Mouse (Mus musculus): ENCODE measurements around the gene Fbxw21. TPM values are rescaled to one million over a fixed set of nuclear protein-coding genes. Genes with fewer than 3 reads are reported as not detected.

Gene Fbxw21
- total and polyA plus RNA-seq, 2 experiments = not detected

GRCm38 (mm10) chr9:109104083-109104482, 57.8 kb downstream of the Fbxw21 start:
- Histone ChIP-seq H3K27ac (replicated peaks; ENCODE audit: insufficient read depth, low read depth, low read length) (no peak overlapping the region), H3K79me2 (ENCODE audit: control insufficient read depth, insufficient read depth, low read length) (peaks cover 10% of the 10 kb centered on the region), H3K9ac (ENCODE audit: low read depth, low read length) (no peak overlapping the region), H3K4me3 (ENCODE audit: insufficient read depth, low read depth, low read length) (no peak overlapping the region), H3K27me3 (ENCODE audit: control insufficient read depth, insufficient read depth, low read length) (no peaks in the 10 kb centered on the region), H3K36me3 (ENCODE audit: control insufficient read depth, insufficient read depth, low read length) (0 out of 2 replicates have a peak, but pooled peaks cover 3% of the 10 kb centered on the region), H3K4me1 (ENCODE audit: control insufficient read depth, insufficient read depth, low read length) (peaks cover under 1% of the 10 kb centered on the region; the same call in 1 of the 2 replicates)
- no peak for DNase-seq (ENCODE audit: extremely low read depth, low read depth, low spot score)
- 94% methylated on average over 9 of the region's 9 CpGs for WGBS
- TF ChIP-seq CTCF (IDR thresholded peaks at IDR 0.05; ENCODE audit: low read depth, low read length) = no peak
- no peak for TF ChIP-seq POLR2A (IDR thresholded peaks at IDR 0.05; ENCODE audit: extremely low read depth, insufficient read depth, low read length)

DNA sequence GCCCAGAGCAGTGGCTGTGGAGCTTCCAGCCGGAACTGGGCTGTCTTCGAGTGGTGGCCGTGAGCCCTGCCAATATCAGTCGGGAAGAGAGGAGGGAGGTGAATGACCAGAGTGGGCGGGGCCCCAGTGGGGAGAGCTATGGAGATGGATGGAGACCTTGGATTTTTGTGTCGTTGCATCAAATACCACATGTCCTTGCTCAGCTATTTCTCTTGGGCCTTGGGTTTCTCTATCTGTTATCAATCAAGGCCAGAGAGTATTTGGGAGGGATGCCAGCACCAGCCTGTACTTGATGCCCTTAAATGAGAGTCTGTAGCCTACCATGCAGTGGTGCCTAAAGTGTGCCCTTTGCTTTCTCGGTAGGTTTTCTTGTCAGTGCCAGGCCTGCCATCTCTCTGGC, 58.6 kb downstream of the Fbxw21 start:
- Histone ChIP-seq H3K4me1 (ENCODE audit: control insufficient read depth, insufficient read depth, low read length) (peaks cover 4% of the 10 kb centered on the region; the same call in 1 of the 2 replicates), H3K4me3 (ENCODE audit: insufficient read depth, low read depth, low read length) (no peak overlapping the region), H3K9ac (ENCODE audit: low read depth, low read length) (no peak overlapping the region), H3K27me3 (ENCODE audit: control insufficient read depth, insufficient read depth, low read length) (no peaks in the 10 kb centered on the region), H3K79me2 (ENCODE audit: control insufficient read depth, insufficient read depth, low read length) (peaks cover 12% of the 10 kb centered on the region), H3K27ac (replicated peaks; ENCODE audit: insufficient read depth, low read depth, low read length) (no peak overlapping the region), H3K36me3 (ENCODE audit: control insufficient read depth, insufficient read depth, low read length) (no peaks in the 10 kb centered on the region)
- TF ChIP-seq POLR2A (IDR thresholded peaks at IDR 0.05; ENCODE audit: extremely low read depth, insufficient read depth, low read length) (no peak), CTCF (IDR thresholded peaks at IDR 0.05; ENCODE audit: low read depth, low read length) (no peak)
- 28% methylated on average over 7 of the region's 7 CpGs for WGBS
- DNase-seq (ENCODE audit: extremely low read depth, low read depth, low spot score) = no peak

DNA sequence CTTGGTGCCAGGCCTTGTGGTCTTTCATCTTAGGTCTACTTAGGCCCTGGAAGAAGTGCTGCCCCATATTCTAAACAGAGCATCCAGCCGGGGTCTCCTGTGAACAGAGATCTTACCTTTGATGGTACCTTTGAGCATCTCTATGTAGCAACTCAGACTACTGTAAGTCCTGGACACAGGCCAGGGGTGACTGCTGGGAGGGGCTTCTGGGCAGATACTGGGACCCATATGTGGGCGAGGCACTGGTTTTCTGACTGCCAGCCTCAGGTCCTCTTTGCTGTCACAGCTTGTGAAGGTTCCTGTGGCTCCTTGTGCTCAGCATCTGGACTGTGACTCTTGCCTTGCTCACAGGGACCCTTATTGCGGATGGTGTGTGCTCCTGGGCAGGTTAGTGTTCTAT, 59.3 kb downstream of the Fbxw21 start:
- no peak overlapping the region for H3K4me3 ChIP-seq (ENCODE audit: insufficient read depth, low read depth, low read length)
- H3K9ac ChIP-seq (ENCODE audit: low read depth, low read length) = no peak overlapping the region
- peaks cover 6% of the 10 kb centered on the region; the same call in 1 of the 2 replicates for H3K4me1 ChIP-seq (ENCODE audit: control insufficient read depth, insufficient read depth, low read length)
- no peaks in the 10 kb centered on the region for H3K36me3 ChIP-seq (ENCODE audit: control insufficient read depth, insufficient read depth, low read length)
- no peak for TF ChIP-seq CTCF (IDR thresholded peaks at IDR 0.05; ENCODE audit: low read depth, low read length)
- TF ChIP-seq POLR2A (IDR thresholded peaks at IDR 0.05; ENCODE audit: extremely low read depth, insufficient read depth, low read length) = no peak
- no peak for DNase-seq (ENCODE audit: extremely low read depth, low read depth, low spot score)
- peaks cover 12% of the 10 kb centered on the region for H3K79me2 ChIP-seq (ENCODE audit: control insufficient read depth, insufficient read depth, low read length)
- no peaks in the 10 kb centered on the region for H3K27me3 ChIP-seq (ENCODE audit: control insufficient read depth, insufficient read depth, low read length)
- H3K27ac ChIP-seq (replicated peaks; ENCODE audit: insufficient read depth, low read depth, low read length) = no peak overlapping the region
- WGBS = 85% methylated on average over 3 of the region's 3 CpGs

- H3K36me3 ChIP-seq (ENCODE audit: control insufficient read depth, insufficient read depth, low read length) = no peaks in the 10 kb centered on the region
- H3K79me2 ChIP-seq (ENCODE audit: control insufficient read depth, insufficient read depth, low read length) = peaks cover 12% of the 10 kb centered on the region
- 93% methylated on average over 5 of the region's 5 CpGs for WGBS
- peaks cover 9% of the 10 kb centered on the region for H3K4me1 ChIP-seq (ENCODE audit: control insufficient read depth, insufficient read depth, low read length)
- DNase-seq (ENCODE audit: extremely low read depth, low read depth, low spot score) = no peak
- H3K9ac ChIP-seq (ENCODE audit: low read depth, low read length) = no peak overlapping the region
- H3K4me3 ChIP-seq (ENCODE audit: insufficient read depth, low read depth, low read length) = no peak overlapping the region
- H3K27me3 ChIP-seq (ENCODE audit: control insufficient read depth, insufficient read depth, low read length) = no peaks in the 10 kb centered on the region
- no peak overlapping the region for H3K27ac ChIP-seq (replicated peaks; ENCODE audit: insufficient read depth, low read depth, low read length)
- no peak for TF ChIP-seq CTCF (IDR thresholded peaks at IDR 0.05; ENCODE audit: low read depth, low read length)
- no peak for TF ChIP-seq POLR2A (IDR thresholded peaks at IDR 0.05; ENCODE audit: extremely low read depth, insufficient read depth, low read length)
Observed at GRCm38 (mm10) chr9:109101933-109102445, 59.9 kb downstream of the Fbxw21 start.

DNA sequence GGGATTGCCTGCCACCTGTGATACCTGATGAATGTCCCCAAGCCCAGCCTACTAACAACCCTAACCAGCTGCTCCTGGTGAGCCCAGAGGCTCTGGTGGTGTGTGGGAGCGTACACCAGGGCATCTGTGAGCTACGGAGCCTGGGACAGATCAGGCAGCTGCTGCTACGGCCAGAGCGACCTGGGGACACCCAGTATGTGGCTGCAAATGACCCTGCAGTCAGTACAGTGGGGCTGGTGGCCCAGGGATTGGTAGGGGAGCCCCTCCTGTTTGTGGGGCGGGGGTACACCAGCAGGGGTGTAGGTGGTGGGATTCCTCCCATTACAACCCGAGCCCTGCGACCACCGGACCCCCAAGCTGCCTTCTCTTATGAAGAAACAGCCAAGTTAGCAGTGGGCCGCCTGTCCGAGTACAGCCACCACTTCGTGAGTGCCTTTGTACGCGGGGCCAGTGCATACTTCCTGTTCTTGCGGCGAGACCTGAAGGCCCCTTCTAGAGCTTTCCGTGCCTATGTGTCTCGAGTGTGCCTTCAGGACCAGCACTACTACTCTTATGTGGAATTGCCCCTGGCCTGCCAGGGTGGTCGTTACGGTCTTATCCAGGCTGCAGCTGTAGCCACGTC, 61.4 kb downstream of the Fbxw21 start:
- Histone ChIP-seq H3K4me1 (ENCODE audit: control insufficient read depth, insufficient read depth, low read length) (peaks cover 12% of the 10 kb centered on the region), H3K36me3 (ENCODE audit: control insufficient read depth, insufficient read depth, low read length) (no peaks in the 10 kb centered on the region), H3K9ac (ENCODE audit: low read depth, low read length) (no peak overlapping the region), H3K27ac (replicated peaks; ENCODE audit: insufficient read depth, low read depth, low read length) (no peak overlapping the region; the same call in 1 of the 2 replicates), H3K4me3 (ENCODE audit: insufficient read depth, low read depth, low read length) (no peak overlapping the region), H3K79me2 (ENCODE audit: control insufficient read depth, insufficient read depth, low read length) (peaks cover 12% of the 10 kb centered on the region), H3K27me3 (ENCODE audit: control insufficient read depth, insufficient read depth, low read length) (no peaks in the 10 kb centered on the region)
- TF ChIP-seq CTCF (IDR thresholded peaks at IDR 0.05; ENCODE audit: low read depth, low read length) (no peak), POLR2A (IDR thresholded peaks at IDR 0.05; ENCODE audit: extremely low read depth, insufficient read depth, low read length) (no peak)
- DNase-seq (ENCODE audit: extremely low read depth, low read depth, low spot score) = no peak
- WGBS = 88% methylated on average over 20 of the region's 20 CpGs

DNA sequence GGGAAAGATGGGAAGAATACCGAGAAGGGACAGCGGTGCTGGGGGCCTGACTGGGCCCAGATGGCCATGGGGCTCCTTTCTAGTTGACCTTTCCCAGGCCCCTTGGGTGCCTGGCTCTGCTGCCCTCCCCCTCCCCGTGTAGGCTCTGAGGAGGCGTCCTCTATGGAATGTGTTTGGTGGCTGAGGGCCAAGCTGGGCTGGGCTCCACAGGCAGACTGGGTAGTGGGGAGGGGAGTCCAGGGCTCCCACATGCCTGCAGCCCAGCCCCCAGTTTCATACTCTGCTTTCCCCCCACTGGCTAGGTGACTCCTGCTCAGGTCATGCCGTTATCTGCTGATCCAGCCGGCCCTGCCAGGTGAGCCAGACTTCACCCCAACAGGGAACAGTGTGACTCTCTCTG, 62.9 kb downstream of the Fbxw21 start:
- Histone ChIP-seq H3K27me3 (ENCODE audit: control insufficient read depth, insufficient read depth, low read length) (no peaks in the 10 kb centered on the region), H3K4me3 (ENCODE audit: insufficient read depth, low read depth, low read length) (no peak overlapping the region), H3K4me1 (ENCODE audit: control insufficient read depth, insufficient read depth, low read length) (peaks cover 17% of the 10 kb centered on the region), H3K79me2 (ENCODE audit: control insufficient read depth, insufficient read depth, low read length) (peaks cover 12% of the 10 kb centered on the region), H3K36me3 (ENCODE audit: control insufficient read depth, insufficient read depth, low read length) (no peaks in the 10 kb centered on the region), H3K27ac (replicated peaks; ENCODE audit: insufficient read depth, low read depth, low read length) (peak overlapping the region; percentile 8; the same call in 1 of the 2 replicates), H3K9ac (ENCODE audit: low read depth, low read length) (no peak overlapping the region)
- no peak for DNase-seq (ENCODE audit: extremely low read depth, low read depth, low spot score)
- WGBS = 13% methylated on average over 6 of the region's 6 CpGs
- TF ChIP-seq CTCF (IDR thresholded peaks at IDR 0.05; ENCODE audit: low read depth, low read length) = no peak
- TF ChIP-seq POLR2A (IDR thresholded peaks at IDR 0.05; ENCODE audit: extremely low read depth, insufficient read depth, low read length) = no peak
